Mouse (Mus musculus): Measurements from ENCODE around the gene Ptcd1. TPM values are rescaled to one million over a fixed set of nuclear protein-coding genes. Genes with fewer than 3 reads are reported as not detected.
"Not testable (repeated sequence)": the region's sequence is repeated elsewhere in the genome, so short reads cannot be mapped to it uniquely, and the experiment has no call there.

Ptcd1 gene
- polyA plus RNA-seq, 1 experiment from 2014 or later: 13.2 TPM

GRCm38 (mm10) chr5:145140611-145141010 is 26.3 kb downstream of the Ptcd1 start:
- no peak for ATAC-seq (ENCODE audit: low read depth)
- H3K27me3 ChIP-seq (replicated peaks; ENCODE audit: control insufficient read depth, insufficient read depth, low read length): no peaks in the 10 kb centered on the region
- H3K36me3 ChIP-seq (ENCODE audit: control insufficient read depth, insufficient read depth, low read length): peaks cover 57% of the 10 kb centered on the region
- WGBS: 1% methylated on average over 18 of the region's 18 CpGs
- H3K9ac ChIP-seq (ENCODE audit: low read depth, low read length): peak overlapping the region; percentile 92
- no peak for DNase-seq (ENCODE audit: low spot score)
- H3K4me2 ChIP-seq (ENCODE audit: low read depth, low read length): peak overlapping the region; percentile 93
- H3K9me3 ChIP-seq (ENCODE audit: control insufficient read depth, low read length): no peaks in the 10 kb centered on the region
- peaks cover 12% of the 10 kb centered on the region for H3K4me1 ChIP-seq (ENCODE audit: control insufficient read depth, insufficient read depth, low read length)
- H3K27ac ChIP-seq (replicated peaks; ENCODE audit: low read depth, low read length): peak overlapping the region; percentile 94
- peak overlapping the region; percentile 96 for H3K4me3 ChIP-seq (ENCODE audit: low read depth, low read length)

- H3K27ac ChIP-seq (replicated peaks; ENCODE audit: low read depth, low read length): peak within 1 kb of the TSS; percentile 94
- H3K9me3 ChIP-seq (ENCODE audit: control insufficient read depth, low read length): no peaks in the 10 kb centered on the region
- H3K4me2 ChIP-seq (ENCODE audit: low read depth, low read length): peak within 1 kb of the TSS; percentile 93
- peaks cover 57% of the 10 kb centered on the region for H3K36me3 ChIP-seq (ENCODE audit: control insufficient read depth, insufficient read depth, low read length)
- H3K4me1 ChIP-seq (ENCODE audit: control insufficient read depth, insufficient read depth, low read length): peaks cover 12% of the 10 kb centered on the region
- no peaks in the 10 kb centered on the region for H3K27me3 ChIP-seq (replicated peaks; ENCODE audit: control insufficient read depth, insufficient read depth, low read length)
- ATAC-seq (ENCODE audit: low read depth) (peak; percentile 94), DNase-seq (ENCODE audit: low spot score) (peak; percentile 96)
- peak within 1 kb of the TSS; percentile 96 for H3K4me3 ChIP-seq (ENCODE audit: low read depth, low read length)
- peak within 1 kb of the TSS; percentile 92 for H3K9ac ChIP-seq (ENCODE audit: low read depth, low read length)
- under 1% methylated on average over 67 of the region's 84 CpGs for WGBS
These were observed 27.1 kb downstream of the Ptcd1 start, which contains the start of the genes Pdap1 and Bud31 for GRCm38 (mm10) chr5:145139571-145140519. Gene Pdap1 (minus strand): TSS chr5:145140238. Gene Bud31 (plus strand): TSS chr5:145140362.

GRCm38 (mm10) chr5:145138836-145139235 is 28.1 kb downstream of the Ptcd1 start:
- H3K4me1 ChIP-seq (ENCODE audit: control insufficient read depth, insufficient read depth, low read length): peaks cover 12% of the 10 kb centered on the region
- H3K27ac ChIP-seq (replicated peaks; ENCODE audit: low read depth, low read length): peak overlapping the region; percentile 94
- peaks cover 58% of the 10 kb centered on the region for H3K36me3 ChIP-seq (ENCODE audit: control insufficient read depth, insufficient read depth, low read length)
- H3K27me3 ChIP-seq (replicated peaks; ENCODE audit: control insufficient read depth, insufficient read depth, low read length): no peaks in the 10 kb centered on the region
- peak overlapping the region; percentile 92 for H3K9ac ChIP-seq (ENCODE audit: low read depth, low read length)
- H3K4me3 ChIP-seq (ENCODE audit: low read depth, low read length): peak overlapping the region; percentile 96
- H3K4me2 ChIP-seq (ENCODE audit: low read depth, low read length): peak overlapping the region; percentile 93
- no peak for ATAC-seq (ENCODE audit: low read depth)
- H3K9me3 ChIP-seq (ENCODE audit: control insufficient read depth, low read length): no peaks in the 10 kb centered on the region
- peak; percentile 64 for DNase-seq (ENCODE audit: low spot score)
- WGBS: 8% methylated on average over 6 of the region's 6 CpGs

- H3K4me3 ChIP-seq (ENCODE audit: low read depth, low read length); DNase-seq (ENCODE audit: low spot score); H3K9ac ChIP-seq (ENCODE audit: low read depth, low read length); H3K27ac ChIP-seq (replicated peaks; ENCODE audit: low read depth, low read length); H3K4me1 ChIP-seq (ENCODE audit: control insufficient read depth, insufficient read depth, low read length); H3K27me3 ChIP-seq (replicated peaks; ENCODE audit: control insufficient read depth, insufficient read depth, low read length); H3K4me2 ChIP-seq (ENCODE audit: low read depth, low read length); H3K9me3 ChIP-seq (ENCODE audit: control insufficient read depth, low read length); ATAC-seq (ENCODE audit: low read depth): not testable (repeated sequence)
- WGBS: 85% methylated on average over 6 of the region's 6 CpGs
- H3K36me3 ChIP-seq (ENCODE audit: control insufficient read depth, insufficient read depth, low read length): peaks cover 85% of the 10 kb centered on the region
These were observed 33.6 kb downstream of the Ptcd1 start for GRCm38 (mm10) chr5:145133275-145133674.

- Histone ChIP-seq H3K4me2 (ENCODE audit: low read depth, low read length) (no peak overlapping the region), H3K4me1 (ENCODE audit: control insufficient read depth, insufficient read depth, low read length) (no peaks in the 10 kb centered on the region), H3K36me3 (ENCODE audit: control insufficient read depth, insufficient read depth, low read length) (peaks cover 98% of the 10 kb centered on the region), H3K27me3 (replicated peaks; ENCODE audit: control insufficient read depth, insufficient read depth, low read length) (no peaks in the 10 kb centered on the region), H3K9ac (ENCODE audit: low read depth, low read length) (no peak overlapping the region), H3K4me3 (ENCODE audit: low read depth, low read length) (no peak overlapping the region), H3K27ac (replicated peaks; ENCODE audit: low read depth, low read length) (no peak overlapping the region), H3K9me3 (ENCODE audit: control insufficient read depth, low read length) (no peaks in the 10 kb centered on the region)
- ATAC-seq (ENCODE audit: low read depth): no peak
- 84% methylated on average over 3 of the region's 3 CpGs for WGBS
- no peak for DNase-seq (ENCODE audit: low spot score)
These were observed 35.9 kb downstream of the Ptcd1 start for GRCm38 (mm10) chr5:145130995-145131394.

GRCm38 (mm10) chr5:145130191-145130590 is 36.7 kb downstream of the Ptcd1 start:
- 92% methylated on average over 11 of the region's 11 CpGs for WGBS
- no peak for DNase-seq (ENCODE audit: low spot score)
- no peak overlapping the region for H3K4me2 ChIP-seq (ENCODE audit: low read depth, low read length)

GRCm38 (mm10) chr5:145129773-145130172 is 37.1 kb downstream of the Ptcd1 start:
- ATAC-seq (ENCODE audit: low read depth); DNase-seq (ENCODE audit: low spot score); H3K4me2 ChIP-seq (ENCODE audit: low read depth, low read length); H3K9ac ChIP-seq (ENCODE audit: low read depth, low read length); H3K4me3 ChIP-seq (ENCODE audit: low read depth, low read length); H3K9me3 ChIP-seq (ENCODE audit: control insufficient read depth, low read length); H3K27ac ChIP-seq (replicated peaks; ENCODE audit: low read depth, low read length); H3K4me1 ChIP-seq (ENCODE audit: control insufficient read depth, insufficient read depth, low read length); H3K27me3 ChIP-seq (replicated peaks; ENCODE audit: control insufficient read depth, insufficient read depth, low read length): not testable (repeated sequence)
- WGBS: 80% methylated on average over 2 of the region's 6 CpGs
- peaks cover 97% of the 10 kb centered on the region for H3K36me3 ChIP-seq (ENCODE audit: control insufficient read depth, insufficient read depth, low read length)

More at GRCm38 (mm10) chr5:145130191-145130590, 36.7 kb downstream of the Ptcd1 start:
- no peak overlapping the region for H3K4me3 ChIP-seq (ENCODE audit: low read depth, low read length)
- no peaks in the 10 kb centered on the region for H3K9me3 ChIP-seq (ENCODE audit: control insufficient read depth, low read length)
- H3K36me3 ChIP-seq (ENCODE audit: control insufficient read depth, insufficient read depth, low read length): peaks cover 97% of the 10 kb centered on the region
- no peak overlapping the region for H3K27ac ChIP-seq (replicated peaks; ENCODE audit: low read depth, low read length)
- H3K27me3 ChIP-seq (replicated peaks; ENCODE audit: control insufficient read depth, insufficient read depth, low read length): no peaks in the 10 kb centered on the region
- no peak for ATAC-seq (ENCODE audit: low read depth)
- no peaks in the 10 kb centered on the region for H3K4me1 ChIP-seq (ENCODE audit: control insufficient read depth, insufficient read depth, low read length)
- H3K9ac ChIP-seq (ENCODE audit: low read depth, low read length): no peak overlapping the region

- no peaks in the 10 kb centered on the region for H3K9me3 ChIP-seq (ENCODE audit: control insufficient read depth, low read length)
- no peak overlapping the region for H3K4me2 ChIP-seq (ENCODE audit: low read depth, low read length)
- no peaks in the 10 kb centered on the region for H3K27me3 ChIP-seq (replicated peaks; ENCODE audit: control insufficient read depth, insufficient read depth, low read length)
- no peak overlapping the region for H3K4me3 ChIP-seq (ENCODE audit: low read depth, low read length)
- no peak overlapping the region for H3K27ac ChIP-seq (replicated peaks; ENCODE audit: low read depth, low read length)
- 94% methylated on average over 4 of the region's 4 CpGs for WGBS
- no peaks in the 10 kb centered on the region for H3K4me1 ChIP-seq (ENCODE audit: control insufficient read depth, insufficient read depth, low read length)
- no peak for ATAC-seq (ENCODE audit: low read depth)
- peaks cover 97% of the 10 kb centered on the region for H3K36me3 ChIP-seq (ENCODE audit: control insufficient read depth, insufficient read depth, low read length)
- no peak overlapping the region for H3K9ac ChIP-seq (ENCODE audit: low read depth, low read length)
- DNase-seq (ENCODE audit: low spot score): no peak
These were observed 37.8 kb downstream of the Ptcd1 start for GRCm38 (mm10) chr5:145129124-145129523.
